Mouse (Mus musculus) ES-Bruce4 (cell line): ENCODE results near the gene Gm20924.
"Not testable (repeated sequence)": the region's sequence is repeated elsewhere in the genome, so short reads cannot be mapped to it uniquely, and the experiment has no call there.

Experiments used
- CTCF ChIP-seq: IDR thresholded peaks from one replicate; pipeline ENCODE4 v1.8.1; 2011; ENCODE audit warnings: low read depth, low read length
- EP300 ChIP-seq: IDR thresholded peaks from 2 replicates; pipeline ENCODE4 v1.6.1; 2011; ENCODE audit warnings: low read depth, low read length; ENCODE audit not compliant: insufficient read depth
- POLR2A ChIP-seq: IDR thresholded peaks from one replicate; pipeline ENCODE4 v1.8.1; 2011; ENCODE audit warnings: low read length; ENCODE audit not compliant: insufficient read depth

- not testable (repeated sequence) for TF ChIP-seq CTCF, EP300, POLR2A
These were observed at the start of gene Gm20924 for GRCm38 (mm10) chrY:65207427-65207826.
